Mouse (Mus musculus): ENCODE data around the gene Slc11a1.
"Not testable (repeated sequence)": the region's sequence is repeated elsewhere in the genome, so short reads cannot be mapped to it uniquely, and the experiment has no call there.

Slc11a1 gene

DNA sequence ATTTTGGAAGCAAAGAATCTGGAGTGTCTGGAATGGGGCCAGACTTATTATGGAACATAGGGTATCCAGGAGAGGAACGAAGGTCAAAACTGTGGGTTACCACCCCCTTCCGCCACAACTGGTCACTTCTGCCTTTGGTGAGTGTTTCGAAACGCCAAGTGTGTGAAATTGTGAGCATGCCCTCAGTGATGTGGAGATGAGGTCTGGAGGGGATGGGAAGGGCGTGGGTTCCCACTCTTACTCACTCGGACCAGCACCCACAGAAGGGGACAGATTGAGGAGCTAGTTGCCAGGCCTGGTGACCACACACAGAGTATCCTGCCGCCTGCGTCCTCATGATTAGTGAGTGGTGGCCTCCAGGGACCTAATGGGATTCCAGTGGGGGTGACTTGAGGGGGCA, at the start of gene Slc11a1:
Slc11a1 (plus strand) TSS at position 216 of the 400 bp plus-strand sequence.
- DNase-seq, result peak; percentile 60 to 63

DNA sequence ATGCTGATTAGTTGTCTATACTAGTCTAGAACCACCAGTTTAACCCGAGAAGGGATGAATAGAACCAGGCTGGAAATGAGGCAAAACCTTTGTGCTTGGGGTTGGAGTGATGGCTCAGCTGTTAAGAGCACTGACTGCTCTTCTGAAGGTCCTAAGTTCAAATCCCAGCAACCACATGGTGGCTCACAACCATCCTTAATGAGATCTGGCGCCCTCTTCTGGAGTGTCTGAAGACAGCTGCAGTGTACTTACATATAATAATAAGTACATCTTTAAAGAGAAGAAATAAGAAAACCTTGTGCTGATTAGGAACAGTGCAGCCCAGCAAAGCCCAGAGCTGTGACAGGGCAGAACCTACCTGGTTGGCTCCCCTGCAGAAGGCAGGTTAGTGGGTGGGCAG, 48.1 kb upstream of the Slc11a1 start:
- not testable (repeated sequence) for DNase-seq

- peak in 1 of 2 experiments; percentile 38 for DNase-seq
These were observed 45.0 kb upstream of the Slc11a1 start for GRCm38 (mm10) chr1:74329899-74330431.

DNA sequence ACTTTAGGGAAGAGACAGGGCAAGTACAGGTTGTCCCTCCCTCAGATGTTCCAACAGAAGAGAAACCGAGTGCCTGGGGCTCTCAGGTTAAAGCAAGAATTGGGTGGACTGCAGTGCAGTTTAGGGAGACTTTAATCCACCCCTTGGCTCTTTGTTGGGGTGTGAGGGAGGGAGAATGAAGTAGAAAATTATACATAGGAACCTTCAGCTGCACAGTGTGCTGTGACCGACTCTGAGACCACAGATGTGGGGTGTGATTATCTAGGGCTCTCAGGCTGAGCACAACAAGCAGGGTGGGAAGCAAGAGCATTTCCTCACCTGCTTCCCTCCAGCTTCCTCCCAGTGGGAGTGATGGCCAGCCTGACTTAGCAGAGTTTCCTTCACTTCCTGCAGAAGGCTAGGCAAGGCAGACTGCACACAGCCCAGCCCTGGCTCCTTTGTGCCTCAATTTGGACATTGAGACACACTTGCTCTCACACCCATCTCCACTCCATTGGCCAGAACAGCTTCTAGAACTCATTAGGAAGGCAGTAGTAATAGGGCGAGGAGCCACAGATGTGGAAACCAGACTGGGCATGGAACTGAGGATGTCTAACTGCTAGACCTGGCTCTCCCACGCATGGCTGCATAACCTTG, 43.8 kb upstream of the Slc11a1 start:
- peak in 1 of 2 experiments; percentile 43 for DNase-seq

GRCm38 (mm10) chr1:74332241-74332763, 42.7 kb upstream of the Slc11a1 start:
- DNase-seq, result peak; percentile 96 to 98

GRCm38 (mm10) chr1:74332930-74333329, 42.1 kb upstream of the Slc11a1 start:
- no peak for DNase-seq

DNA sequence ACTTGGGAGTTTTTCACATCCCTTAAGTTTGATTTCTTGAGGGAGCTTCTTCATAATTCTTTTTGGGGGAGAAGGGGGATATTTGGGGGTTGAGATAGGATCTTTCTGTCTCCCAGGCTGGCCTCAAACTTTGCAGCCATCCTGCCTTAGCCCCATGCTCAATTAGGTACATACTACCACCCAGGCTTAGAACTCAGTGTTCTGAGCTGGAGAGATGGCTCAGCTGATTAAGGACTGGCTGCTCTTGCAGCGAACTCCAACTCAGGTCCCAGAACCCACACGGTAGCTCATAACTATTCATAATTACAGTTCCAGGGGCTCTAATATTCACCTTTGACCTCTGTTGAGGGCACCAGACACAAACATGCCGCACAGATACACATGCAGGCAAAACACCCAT, 40.4 kb upstream of the Slc11a1 start:
- DNase-seq, result no peak

DNA sequence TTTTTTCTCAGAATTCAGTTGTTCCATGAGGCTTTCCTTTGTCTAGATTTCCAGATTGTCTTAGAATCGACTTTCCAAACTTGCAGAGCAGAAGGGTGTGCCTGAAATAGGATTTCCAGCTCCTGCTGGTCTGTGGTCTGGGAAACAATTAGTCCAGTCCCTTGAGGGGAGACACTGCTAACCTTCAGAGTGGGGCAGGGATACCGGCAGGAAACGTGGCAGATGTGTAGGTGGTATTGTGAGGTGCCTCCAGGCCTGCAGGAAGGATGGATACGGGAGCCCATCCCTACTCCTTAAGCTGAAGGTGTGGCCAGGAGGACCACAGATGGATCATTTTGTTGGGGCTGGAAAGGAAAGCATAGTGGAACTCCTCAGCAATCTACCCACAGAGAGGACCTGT, 40.0 kb upstream of the Slc11a1 start:
- no peak for DNase-seq

- no peak for DNase-seq
These were observed 39.4 kb upstream of the Slc11a1 start for GRCm38 (mm10) chr1:74335436-74336170.

DNA sequence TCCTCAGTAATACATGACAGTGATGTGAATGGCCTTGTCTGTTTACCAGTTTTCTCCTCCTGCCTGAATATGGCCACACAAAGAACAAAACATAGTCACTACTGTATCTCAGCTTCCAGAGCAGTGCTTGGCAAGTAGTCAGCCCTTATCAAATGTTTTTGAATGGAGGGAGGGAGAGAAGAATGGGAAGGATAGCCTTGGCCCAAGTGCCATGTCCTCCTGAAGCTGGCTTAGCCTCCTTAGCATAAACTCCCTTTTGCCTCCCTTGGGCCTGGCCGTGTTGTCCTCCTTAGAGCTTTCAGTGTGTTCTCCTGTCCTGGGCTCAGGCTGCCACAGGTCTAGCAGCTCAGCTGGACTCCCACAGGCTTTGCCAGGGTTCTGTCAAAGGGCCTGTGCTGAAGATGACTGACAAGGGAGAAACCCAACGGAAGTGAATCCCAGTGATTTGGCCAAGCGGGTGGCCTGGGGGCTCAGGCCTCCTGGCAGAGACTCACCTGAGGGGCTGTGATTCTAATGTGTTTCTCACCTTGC, 37.7 kb upstream of the Slc11a1 start:
- no peak for DNase-seq

- no peak for DNase-seq
These were observed 37.0 kb upstream of the Slc11a1 start for GRCm38 (mm10) chr1:74338013-74338412.

DNA sequence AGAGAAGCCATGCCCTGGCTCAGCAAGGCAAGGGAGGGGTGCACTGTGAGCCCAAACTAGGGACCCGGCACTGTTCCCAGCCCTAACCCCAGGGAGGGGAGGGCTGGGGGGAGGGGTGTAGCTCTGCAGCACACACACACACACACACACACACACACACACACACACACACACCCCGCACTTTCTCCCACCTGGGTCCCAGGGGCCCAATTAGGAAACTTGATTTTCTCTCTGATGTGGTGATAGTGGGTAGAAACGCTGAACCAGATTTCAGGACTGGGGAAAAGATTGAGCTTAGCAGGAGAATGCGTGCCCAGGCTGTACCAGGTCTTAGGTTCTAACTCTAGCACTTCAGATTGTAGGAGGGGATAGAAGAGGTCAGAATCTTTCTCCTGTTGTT, 36.4 kb upstream of the Slc11a1 start:
- no peak for DNase-seq

DNA sequence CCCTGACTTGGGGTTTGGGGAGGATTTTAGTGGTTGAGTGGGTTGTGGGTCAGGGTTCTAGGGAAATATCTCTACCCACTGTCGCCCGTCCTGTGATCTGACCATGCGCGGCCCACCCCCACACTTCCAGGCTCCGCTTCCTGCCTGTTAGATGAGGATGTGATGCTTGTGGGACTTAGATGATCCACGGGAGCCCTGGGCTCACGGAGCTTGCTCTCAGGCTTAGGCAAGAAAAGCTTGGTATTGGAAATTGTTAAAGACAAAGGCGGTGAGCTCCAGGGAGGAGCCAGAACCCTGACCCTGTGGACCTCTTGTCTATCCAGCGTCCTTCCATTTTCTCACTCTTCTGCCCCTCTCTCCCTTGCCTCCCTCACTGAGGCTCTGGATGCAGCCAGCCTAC, 35.1 kb upstream of the Slc11a1 start:
- DNase-seq, result no peak

GRCm38 (mm10) chr1:74340361-74340764, 34.6 kb upstream of the Slc11a1 start:
- DNase-seq, result peak; percentile 53 to 58

DNA sequence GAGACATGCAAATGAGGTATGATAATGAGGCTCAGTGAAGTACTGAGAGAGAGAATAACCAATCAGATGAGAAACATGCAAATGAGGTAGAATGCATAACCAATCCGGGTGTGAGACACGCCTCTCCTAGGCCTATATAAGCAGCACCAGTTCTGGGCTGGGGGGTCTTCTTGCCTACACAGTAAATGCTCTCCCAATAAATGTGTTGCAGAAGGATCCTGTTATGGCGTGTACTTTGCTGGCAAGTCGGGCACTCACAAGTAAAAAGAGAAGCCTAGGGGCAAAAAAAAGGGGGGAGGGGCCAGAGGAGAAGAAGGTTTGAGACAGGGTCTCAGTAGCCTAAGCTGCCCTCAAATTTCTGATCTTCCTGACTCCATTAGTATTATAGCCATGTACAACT, 34.0 kb upstream of the Slc11a1 start:
- not testable (repeated sequence) for DNase-seq

DNA sequence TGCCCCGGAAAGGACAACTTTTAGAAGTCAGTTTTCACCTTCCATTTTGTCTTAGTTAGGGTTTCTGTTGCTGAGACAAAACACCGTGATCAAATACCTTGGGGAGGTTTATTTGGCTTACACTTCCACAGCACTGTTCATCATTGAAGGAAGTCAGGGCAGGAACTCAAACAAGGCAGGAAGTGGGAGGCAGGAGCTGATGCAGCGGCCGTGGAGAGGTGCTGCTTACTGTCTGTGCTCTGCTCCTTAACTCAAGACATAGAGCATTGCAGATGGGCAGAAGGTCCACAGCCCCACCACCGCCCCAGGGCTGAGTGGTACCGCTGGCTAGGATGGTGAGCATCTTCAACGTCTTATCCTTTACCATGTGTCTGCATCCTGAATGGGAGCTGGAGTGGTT, 33.1 kb upstream of the Slc11a1 start:
- DNase-seq, result no peak

- no peak for DNase-seq
These were observed 32.7 kb upstream of the Slc11a1 start for GRCm38 (mm10) chr1:74342308-74342707.

- DNase-seq, result no peak
These were observed 31.8 kb upstream of the Slc11a1 start for GRCm38 (mm10) chr1:74343161-74343560.

GRCm38 (mm10) chr1:74344163-74344916, 30.7 kb upstream of the Slc11a1 start:
- DNase-seq, result no peak

DNA sequence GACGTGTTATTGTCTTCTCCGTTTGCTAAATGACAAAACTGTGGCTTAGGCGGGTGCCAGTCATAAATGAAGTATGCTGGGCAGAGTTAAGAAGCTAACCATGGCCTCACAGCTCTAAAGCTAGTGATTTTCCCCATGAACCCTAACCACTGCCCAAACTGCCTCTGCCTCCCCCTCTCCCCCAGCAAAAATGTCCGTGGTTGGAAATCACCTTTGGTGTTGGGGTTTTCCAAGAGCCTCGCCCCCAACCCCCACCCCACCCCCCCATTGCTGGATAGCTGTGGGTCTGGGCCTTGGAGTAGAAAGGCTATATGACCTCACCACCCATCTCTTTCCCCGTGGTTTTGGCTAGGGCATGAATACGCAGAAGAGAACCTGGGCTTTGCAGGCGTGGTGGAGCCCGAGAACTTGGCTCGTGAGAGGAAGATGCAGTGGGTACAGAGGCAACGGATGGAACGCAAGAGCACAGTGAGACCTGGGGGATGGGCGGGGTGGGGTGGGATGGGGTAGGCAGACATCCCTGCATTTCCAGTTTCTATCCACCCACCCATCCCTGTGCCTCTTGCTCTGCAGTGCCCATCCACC, 23.7 kb upstream of the Slc11a1 start:
- no peak for DNase-seq

DNA sequence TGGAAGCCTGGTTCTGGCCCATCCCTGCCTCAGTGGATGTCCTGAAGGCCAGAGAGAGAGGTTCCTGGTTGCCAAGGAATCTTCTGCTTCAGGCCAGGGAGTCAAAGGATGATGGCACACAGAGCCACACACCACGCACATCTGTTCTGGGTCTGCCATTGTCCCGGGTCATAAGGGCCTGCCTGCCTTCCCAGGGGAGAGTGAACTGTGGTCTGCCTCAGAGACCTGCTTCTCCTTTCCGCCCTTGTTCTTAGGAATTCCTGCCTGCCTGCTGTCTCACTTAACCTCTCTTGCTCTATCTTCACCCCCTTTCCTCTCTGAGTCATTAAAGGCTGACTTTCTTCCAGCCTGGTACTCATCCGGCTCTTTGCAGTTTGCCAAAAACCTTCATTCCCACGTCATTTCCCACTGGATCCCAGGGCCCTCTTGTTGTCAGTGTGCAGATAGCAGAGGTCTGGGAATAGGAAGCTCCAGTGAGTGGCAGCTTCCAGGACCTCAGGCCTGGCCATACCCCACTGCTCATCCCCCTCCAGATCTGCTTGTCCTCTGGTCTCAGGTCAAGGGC, 22.4 kb upstream of the Slc11a1 start:
- DNase-seq, result peak in 1 of 2 experiments; percentile 53
